Mouse (Mus musculus): Measurements from ENCODE around the gene Gpr108. TPM values are rescaled to one million over a fixed set of nuclear protein-coding genes. Genes with fewer than 3 reads are reported as not detected.
A peak's percentile ranks its signal among the peaks of the same experiment; 100 is the strongest.

Gpr108 gene
- polyA plus RNA-seq, 1 experiment from 2014 or later = 36.8 TPM

- H3K9ac ChIP-seq (ENCODE audit: low read depth, low read length) = no peak overlapping the region
- no peak overlapping the region for H3K4me2 ChIP-seq (replicated peaks; ENCODE audit: low read depth, low read length)
- peaks cover 17% of the 10 kb centered on the region; the same call in 1 of the 2 replicates for H3K4me1 ChIP-seq (ENCODE audit: control insufficient read depth, insufficient read depth, low read length)
- no peak for ATAC-seq (ENCODE audit: low FRiP score, low TSS enrichment)
- H3K27me3 ChIP-seq (ENCODE audit: control insufficient read depth, insufficient read depth, low read length) = no peaks in the 10 kb centered on the region
- H3K9me3 ChIP-seq (ENCODE audit: control insufficient read depth, low read length) = no peaks in the 10 kb centered on the region
- peaks cover 33% of the 10 kb centered on the region for H3K36me3 ChIP-seq (ENCODE audit: control insufficient read depth, insufficient read depth, low read length)
- H3K4me3 ChIP-seq (ENCODE audit: low read length) = no peak overlapping the region; the same call in 1 of the 2 replicates
- H3K27ac ChIP-seq (ENCODE audit: low read depth, low read length) = no peak overlapping the region
- 94% methylated on average over 3 of the region's 3 CpGs for WGBS
Observed at GRCm38 (mm10) chr17:57251431-57251830, 3.2 kb upstream of the Gpr108 start.

GRCm38 (mm10) chr17:57250461-57251160 lies 2.4 kb upstream of the Gpr108 start:
- Histone ChIP-seq H3K9ac (ENCODE audit: low read depth, low read length) (peak overlapping the region; percentile 68), H3K4me1 (ENCODE audit: control insufficient read depth, insufficient read depth, low read length) (peaks cover 21% of the 10 kb centered on the region; the same call in 1 of the 2 replicates), H3K27ac (ENCODE audit: low read depth, low read length) (peak overlapping the region; percentile 42; the same call in 1 of the 2 replicates), H3K36me3 (ENCODE audit: control insufficient read depth, insufficient read depth, low read length) (peaks cover 27% of the 10 kb centered on the region), H3K4me2 (replicated peaks; ENCODE audit: low read depth, low read length) (peak overlapping the region; percentile 89), H3K9me3 (ENCODE audit: control insufficient read depth, low read length) (no peaks in the 10 kb centered on the region), H3K27me3 (ENCODE audit: control insufficient read depth, insufficient read depth, low read length) (no peaks in the 10 kb centered on the region), H3K4me3 (ENCODE audit: low read length) (peak overlapping the region; percentile 73)
- 2% methylated on average over 33 of the region's 33 CpGs for WGBS
- ATAC-seq (ENCODE audit: low FRiP score, low TSS enrichment) = no peak

- Histone ChIP-seq H3K4me1 (ENCODE audit: control insufficient read depth, insufficient read depth, low read length) (peaks cover 21% of the 10 kb centered on the region; the same call in 1 of the 2 replicates), H3K9me3 (ENCODE audit: control insufficient read depth, low read length) (no peaks in the 10 kb centered on the region), H3K36me3 (ENCODE audit: control insufficient read depth, insufficient read depth, low read length) (peaks cover 21% of the 10 kb centered on the region), H3K4me3 (ENCODE audit: low read length) (peak within 1 kb of the TSS; percentile 73), H3K27ac (ENCODE audit: low read depth, low read length) (peak within 1 kb of the TSS; percentile 86), H3K4me2 (replicated peaks; ENCODE audit: low read depth, low read length) (peak within 1 kb of the TSS; percentile 89), H3K9ac (ENCODE audit: low read depth, low read length) (peak within 1 kb of the TSS; percentile 68), H3K27me3 (ENCODE audit: control insufficient read depth, insufficient read depth, low read length) (no peaks in the 10 kb centered on the region)
- under 1% methylated on average over 49 of the region's 52 CpGs for WGBS
- ATAC-seq (ENCODE audit: low FRiP score, low TSS enrichment) = peak; percentile 61
Observed at GRCm38 (mm10) chr17:57249186-57250181, 1.2 kb upstream of the Gpr108 start, which contains the start of gene Trip10. TSS of gene Trip10 (plus strand) at chr17:57249455.

- WGBS = 7% methylated on average over 13 of the region's 13 CpGs
- H3K9me3 ChIP-seq (ENCODE audit: control insufficient read depth, low read length) = no peaks in the 10 kb centered on the region
- H3K9ac ChIP-seq (ENCODE audit: low read depth, low read length) = peak overlapping the region; percentile 50; the same call in 1 of the 2 replicates
- H3K27me3 ChIP-seq (ENCODE audit: control insufficient read depth, insufficient read depth, low read length) = no peaks in the 10 kb centered on the region
- H3K27ac ChIP-seq (ENCODE audit: low read depth, low read length) = peak overlapping the region; percentile 86
- peak overlapping the region; percentile 89 for H3K4me2 ChIP-seq (replicated peaks; ENCODE audit: low read depth, low read length)
- peaks cover 16% of the 10 kb centered on the region for H3K36me3 ChIP-seq (ENCODE audit: control insufficient read depth, insufficient read depth, low read length)
- ATAC-seq (ENCODE audit: low FRiP score, low TSS enrichment) = no peak
- H3K4me1 ChIP-seq (ENCODE audit: control insufficient read depth, insufficient read depth, low read length) = peaks cover 21% of the 10 kb centered on the region; the same call in 1 of the 2 replicates
- peak overlapping the region; percentile 73 for H3K4me3 ChIP-seq (ENCODE audit: low read length)
Observed at GRCm38 (mm10) chr17:57248771-57249170, 525 bp upstream of the Gpr108 start.

GRCm38 (mm10) chr17:57247393-57248200 lies 649 bp downstream of the Gpr108 start:
- H3K4me3 ChIP-seq (ENCODE audit: low read length) = peak overlapping the region; percentile 73

GRCm38 (mm10) chr17:57246663-57247392 lies 1.4 kb downstream of the Gpr108 start:
- 5% methylated on average over 18 of the region's 18 CpGs for WGBS
- peak overlapping the region; percentile 78; the same call in 1 of the 2 replicates for H3K9ac ChIP-seq (ENCODE audit: low read depth, low read length)

More at GRCm38 (mm10) chr17:57247393-57248200, 649 bp downstream of the Gpr108 start:
- Histone ChIP-seq H3K9me3 (ENCODE audit: control insufficient read depth, low read length) (no peaks in the 10 kb centered on the region), H3K4me2 (replicated peaks; ENCODE audit: low read depth, low read length) (peak overlapping the region; percentile 89), H3K27ac (ENCODE audit: low read depth, low read length) (peak overlapping the region; percentile 86; the same call in 1 of the 2 replicates), H3K9ac (ENCODE audit: low read depth, low read length) (peak overlapping the region; percentile 78), H3K27me3 (ENCODE audit: control insufficient read depth, insufficient read depth, low read length) (no peaks in the 10 kb centered on the region), H3K4me1 (ENCODE audit: control insufficient read depth, insufficient read depth, low read length) (peaks cover 21% of the 10 kb centered on the region; the same call in 1 of the 2 replicates), H3K36me3 (ENCODE audit: control insufficient read depth, insufficient read depth, low read length) (peaks cover 13% of the 10 kb centered on the region; the same call in 1 of the 2 replicates)
- peak; percentile 91 for ATAC-seq (ENCODE audit: low FRiP score, low TSS enrichment)
- 0% methylated on average over 46 of the region's 46 CpGs for WGBS

GRCm38 (mm10) chr17:57245311-57245929 lies 2.8 kb downstream of the Gpr108 start:
- Histone ChIP-seq H3K4me3 (ENCODE audit: low read length) (no peak overlapping the region), H3K4me2 (replicated peaks; ENCODE audit: low read depth, low read length) (no peak overlapping the region), H3K27ac (ENCODE audit: low read depth, low read length) (no peak overlapping the region), H3K36me3 (ENCODE audit: control insufficient read depth, insufficient read depth, low read length) (peaks cover 24% of the 10 kb centered on the region; the same call in 1 of the 2 replicates), H3K9ac (ENCODE audit: low read depth, low read length) (no peak overlapping the region), H3K27me3 (ENCODE audit: control insufficient read depth, insufficient read depth, low read length) (no peaks in the 10 kb centered on the region), H3K4me1 (ENCODE audit: control insufficient read depth, insufficient read depth, low read length) (peaks cover 14% of the 10 kb centered on the region; the same call in 1 of the 2 replicates), H3K9me3 (ENCODE audit: control insufficient read depth, low read length) (no peaks in the 10 kb centered on the region)
- ATAC-seq (ENCODE audit: low FRiP score, low TSS enrichment) = no peak
- WGBS = 91% methylated on average over 10 of the region's 10 CpGs

More at GRCm38 (mm10) chr17:57246663-57247392, 1.4 kb downstream of the Gpr108 start:
- Histone ChIP-seq H3K36me3 (ENCODE audit: control insufficient read depth, insufficient read depth, low read length) (peaks cover 20% of the 10 kb centered on the region; the same call in 1 of the 2 replicates), H3K9me3 (ENCODE audit: control insufficient read depth, low read length) (no peaks in the 10 kb centered on the region), H3K27ac (ENCODE audit: low read depth, low read length) (peak overlapping the region; percentile 85; the same call in 1 of the 2 replicates), H3K4me3 (ENCODE audit: low read length) (peak overlapping the region; percentile 72), H3K4me1 (ENCODE audit: control insufficient read depth, insufficient read depth, low read length) (peaks cover 21% of the 10 kb centered on the region; the same call in 1 of the 2 replicates), H3K4me2 (replicated peaks; ENCODE audit: low read depth, low read length) (peak overlapping the region; percentile 69), H3K27me3 (ENCODE audit: control insufficient read depth, insufficient read depth, low read length) (no peaks in the 10 kb centered on the region)
- ATAC-seq (ENCODE audit: low FRiP score, low TSS enrichment) = 0 out of 2 replicates have a peak, but pooled peaks have one; percentile 0

Data from kidney, embryonic 14.5 days (tissue).